Mouse (Mus musculus): ENCODE measurements around the gene Itgal. TPM values are rescaled to one million over a fixed set of nuclear protein-coding genes. Genes with fewer than 3 reads are reported as not detected.
"Not testable (repeated sequence)": the region's sequence is repeated elsewhere in the genome, so short reads cannot be mapped to it uniquely, and the experiment has no call there.

Gene Itgal
- polyA plus RNA-seq (2014; fragmentation: Nextera tagmentation; extraction: Ambion mirVana), result 1.0 and 1.6 TPM in 2 replicates

GRCm38 (mm10) chr7:127296098-127296497 lies at the start of gene Itgal:
Itgal (plus strand) TSS chr7:127296260.
- no peak for TF ChIP-seq CTCF (IDR thresholded peaks at IDR 0.05; ENCODE audit: low read depth)
- DNase-seq (no peak), ATAC-seq (ENCODE audit: insufficient read depth) (no peak)
- Histone ChIP-seq H3K4me1 (ENCODE audit: insufficient read depth) (no peaks in the 10 kb centered on the region), H3K36me3 (ENCODE audit: insufficient read depth) (no peaks in the 10 kb centered on the region), H3K4me3 (ENCODE audit: low read depth, low read length) (no peak within 1 kb of the TSS), H3K27ac (ENCODE audit: low read depth) (no peak within 1 kb of the TSS), H3K9me3 (ENCODE audit: low read depth, low read length) (no peaks in the 10 kb centered on the region), H3K9ac (no peak within 1 kb of the TSS), H3K27me3 (ENCODE audit: insufficient read depth, low read length) (no peaks in the 10 kb centered on the region), H3K4me2 (no peak within 1 kb of the TSS)
- WGBS, result 71% methylated on average over 11 of the region's 11 CpGs

- not testable (repeated sequence) for H3K9ac ChIP-seq; H3K9me3 ChIP-seq (ENCODE audit: low read depth, low read length); H3K4me3 ChIP-seq (ENCODE audit: low read depth, low read length); H3K4me2 ChIP-seq; H3K4me1 ChIP-seq (ENCODE audit: insufficient read depth); H3K27ac ChIP-seq (ENCODE audit: low read depth); H3K27me3 ChIP-seq (ENCODE audit: insufficient read depth, low read length); DNase-seq; ATAC-seq (ENCODE audit: insufficient read depth)
- WGBS, result 89% methylated on average over 8 of the region's 8 CpGs
- H3K36me3 ChIP-seq (ENCODE audit: insufficient read depth), result peaks cover 54% of the 10 kb centered on the region
Measured at GRCm38 (mm10) chr7:127250511-127250910, 45.5 kb upstream of the Itgal start.

- TF ChIP-seq CTCF (IDR thresholded peaks at IDR 0.05; ENCODE audit: low read depth), result peak; percentile 57
- H3K4me3 ChIP-seq (ENCODE audit: low read depth, low read length), result no peak overlapping the region
- no peak for ATAC-seq (ENCODE audit: insufficient read depth)
- H3K4me1 ChIP-seq (ENCODE audit: insufficient read depth), result no peaks in the 10 kb centered on the region
- no peaks in the 10 kb centered on the region for H3K9me3 ChIP-seq (ENCODE audit: low read depth, low read length)
- 87% methylated on average over 2 of the region's 2 CpGs for WGBS
- no peaks in the 10 kb centered on the region for H3K27me3 ChIP-seq (ENCODE audit: insufficient read depth, low read length)
- peak; percentile 71 for DNase-seq
- no peak overlapping the region for H3K9ac ChIP-seq
- H3K36me3 ChIP-seq (ENCODE audit: insufficient read depth), result peaks cover 56% of the 10 kb centered on the region
- H3K4me2 ChIP-seq, result no peak overlapping the region
- H3K27ac ChIP-seq (ENCODE audit: low read depth), result no peak overlapping the region
Measured at GRCm38 (mm10) chr7:127252414-127252813, 43.6 kb upstream of the Itgal start.

GRCm38 (mm10) chr7:127253341-127253740 lies 42.7 kb upstream of the Itgal start:
- Histone ChIP-seq H3K4me1 (ENCODE audit: insufficient read depth) (no peaks in the 10 kb centered on the region), H3K27me3 (ENCODE audit: insufficient read depth, low read length) (no peaks in the 10 kb centered on the region), H3K9me3 (ENCODE audit: low read depth, low read length) (no peaks in the 10 kb centered on the region), H3K4me2 (peak overlapping the region; percentile 90), H3K4me3 (ENCODE audit: low read depth, low read length) (peak overlapping the region; percentile 58), H3K27ac (ENCODE audit: low read depth) (peak overlapping the region; percentile 82), H3K9ac (peak overlapping the region; percentile 65), H3K36me3 (ENCODE audit: insufficient read depth) (peaks cover 50% of the 10 kb centered on the region)
- WGBS, result 77% methylated on average over 6 of the region's 6 CpGs
- no peak for TF ChIP-seq CTCF (IDR thresholded peaks at IDR 0.05; ENCODE audit: low read depth)
- ATAC-seq (ENCODE audit: insufficient read depth) (no peak), DNase-seq (no peak)

GRCm38 (mm10) chr7:127253821-127254769 lies 42.0 kb upstream of the Itgal start:
- peak; percentile 94 for ATAC-seq (ENCODE audit: insufficient read depth)
- Histone ChIP-seq H3K4me1 (ENCODE audit: insufficient read depth) (no peaks in the 10 kb centered on the region), H3K4me3 (ENCODE audit: low read depth, low read length) (peak overlapping the region; percentile 58), H3K9ac (peak overlapping the region; percentile 70), H3K9me3 (ENCODE audit: low read depth, low read length) (no peaks in the 10 kb centered on the region), H3K36me3 (ENCODE audit: insufficient read depth) (peaks cover 46% of the 10 kb centered on the region), H3K27ac (ENCODE audit: low read depth) (peak overlapping the region; percentile 82), H3K27me3 (ENCODE audit: insufficient read depth, low read length) (no peaks in the 10 kb centered on the region), H3K4me2 (peak overlapping the region; percentile 90)
- no peak for TF ChIP-seq CTCF (IDR thresholded peaks at IDR 0.05; ENCODE audit: low read depth)
- WGBS, result 1% methylated on average over 136 of the region's 136 CpGs
- peak; percentile 100 for DNase-seq

- Histone ChIP-seq H3K27me3 (ENCODE audit: insufficient read depth, low read length) (no peaks in the 10 kb centered on the region), H3K9ac (peak overlapping the region; percentile 70; the same call in 1 of the 2 replicates), H3K27ac (ENCODE audit: low read depth) (0 out of 2 replicates have a peak overlapping the region, but pooled peaks have one; percentile 82), H3K9me3 (ENCODE audit: low read depth, low read length) (no peaks in the 10 kb centered on the region), H3K4me2 (peak overlapping the region; percentile 90), H3K4me3 (ENCODE audit: low read depth, low read length) (peak overlapping the region; percentile 58), H3K4me1 (ENCODE audit: insufficient read depth) (no peaks in the 10 kb centered on the region; the same call in 1 of the 2 replicates), H3K36me3 (ENCODE audit: insufficient read depth) (peaks cover 37% of the 10 kb centered on the region)
- no peak for TF ChIP-seq CTCF (IDR thresholded peaks at IDR 0.05; ENCODE audit: low read depth)
- no peak for DNase-seq
- no peak for ATAC-seq (ENCODE audit: insufficient read depth)
- 14% methylated on average over 4 of the region's 4 CpGs for WGBS
Measured at GRCm38 (mm10) chr7:127255008-127255407, 41.1 kb upstream of the Itgal start.

GRCm38 (mm10) chr7:127255965-127256364 lies 40.1 kb upstream of the Itgal start:
- DNase-seq (no peak), ATAC-seq (ENCODE audit: insufficient read depth) (no peak)
- Histone ChIP-seq H3K36me3 (ENCODE audit: insufficient read depth) (peaks cover 31% of the 10 kb centered on the region), H3K4me1 (ENCODE audit: insufficient read depth) (no peaks in the 10 kb centered on the region; the same call in 1 of the 2 replicates), H3K27ac (ENCODE audit: low read depth) (no peak overlapping the region), H3K27me3 (ENCODE audit: insufficient read depth, low read length) (no peaks in the 10 kb centered on the region), H3K9ac (no peak overlapping the region), H3K4me2 (no peak overlapping the region), H3K9me3 (ENCODE audit: low read depth, low read length) (no peaks in the 10 kb centered on the region), H3K4me3 (ENCODE audit: low read depth, low read length) (no peak overlapping the region)
- TF ChIP-seq CTCF (IDR thresholded peaks at IDR 0.05; ENCODE audit: low read depth), result no peak
- 79% methylated on average over 2 of the region's 2 CpGs for WGBS
